Mouse (Mus musculus): ENCODE measurements around the gene Dab2ip. TPM values are rescaled to one million over a fixed set of nuclear protein-coding genes. Genes with fewer than 3 reads are reported as not detected.

The Dab2ip gene
- polyA plus RNA-seq, 1 experiment from 2014 or later = 60.0 TPM

DNA sequence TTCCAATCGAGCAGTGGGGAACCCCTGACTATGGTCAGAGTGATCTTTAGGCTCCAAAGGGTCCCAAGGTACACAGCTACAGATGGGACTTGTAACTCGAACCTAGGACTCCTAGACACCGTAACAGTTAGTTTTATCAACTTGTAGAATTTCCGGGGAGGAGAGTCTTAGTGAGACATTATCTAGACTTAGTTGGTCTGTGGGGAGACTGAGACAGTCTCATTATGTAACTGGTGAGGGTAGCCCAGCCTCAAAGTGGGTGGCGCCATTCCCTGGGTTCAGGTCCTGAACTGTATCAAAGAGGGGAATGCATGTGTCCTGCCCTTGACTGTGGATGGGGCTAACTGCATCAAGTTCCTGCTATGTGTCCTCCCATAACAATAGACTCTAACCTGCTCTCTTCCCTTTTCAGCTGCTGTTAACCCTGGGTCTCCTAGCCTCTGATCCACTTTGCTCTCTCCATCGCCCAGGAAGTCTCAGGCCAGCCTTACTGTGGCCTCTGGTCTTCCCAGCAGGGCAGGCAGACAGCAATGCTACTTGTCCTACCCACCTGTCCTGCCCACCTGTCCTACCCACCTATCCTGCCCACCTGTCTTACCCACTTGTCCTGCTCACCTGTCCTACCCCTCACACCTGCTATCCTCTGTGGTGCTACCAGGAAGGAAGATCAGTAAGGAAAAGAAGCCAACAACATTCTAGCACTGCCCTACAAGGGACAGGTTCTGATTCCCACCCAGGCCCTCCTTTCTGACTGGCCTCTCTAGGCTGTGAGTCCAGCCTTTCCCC, 7.2 kb downstream of the Dab2ip start:
- no peak overlapping the region for H3K9ac ChIP-seq
- WGBS = 88% methylated on average over 6 of the region's 6 CpGs
- no peak overlapping the region for H3K4me2 ChIP-seq
- peaks cover 8% of the 10 kb centered on the region; the same call in 1 of the 2 replicates for H3K4me1 ChIP-seq
- no peak overlapping the region for H3K4me3 ChIP-seq (replicated peaks)
- no peaks in the 10 kb centered on the region for H3K27me3 ChIP-seq (replicated peaks)
- no peaks in the 10 kb centered on the region for H3K36me3 ChIP-seq
- H3K9me3 ChIP-seq = no peaks in the 10 kb centered on the region
- H3K27ac ChIP-seq = no peak overlapping the region
- no peak for ATAC-seq (ENCODE audit: insufficient read depth, low FRiP score, low read depth)

DNA sequence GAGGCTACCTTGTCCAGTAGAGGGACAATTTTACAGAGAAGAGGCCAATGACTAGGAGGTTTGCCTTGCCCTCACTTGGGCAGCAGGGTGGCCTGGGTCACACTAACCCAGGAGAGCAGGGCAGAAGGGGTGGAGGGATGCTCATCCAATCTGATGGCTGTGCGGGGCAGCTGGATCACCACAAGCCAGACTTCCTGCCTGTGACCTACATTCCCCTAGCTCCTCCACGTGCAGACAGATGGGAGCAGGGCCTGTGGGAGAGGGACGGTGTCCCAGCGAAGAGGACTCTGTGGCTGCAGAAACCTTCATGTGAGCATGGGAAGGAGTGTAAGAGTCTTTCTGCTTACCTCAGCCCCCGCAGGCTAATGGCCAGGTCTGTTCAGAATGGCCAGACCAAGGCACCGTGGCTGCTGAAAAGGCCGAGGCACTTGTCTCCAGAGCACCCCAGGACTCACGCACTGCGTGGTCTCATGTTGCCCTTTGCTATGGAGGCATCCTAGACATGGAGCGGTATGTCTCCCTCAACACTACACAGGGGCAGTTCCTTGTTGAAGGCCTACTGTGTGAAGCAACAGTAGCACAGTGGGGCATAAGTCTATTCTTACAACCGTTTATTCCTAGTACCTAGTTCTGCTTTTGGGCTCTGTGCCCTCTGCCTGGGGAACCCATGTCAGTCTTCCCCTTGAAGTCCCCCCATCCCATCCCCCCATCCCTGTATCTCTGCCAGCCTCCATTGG, 9.1 kb downstream of the Dab2ip start:
- H3K4me1 ChIP-seq = peaks cover 14% of the 10 kb centered on the region; the same call in 1 of the 2 replicates
- no peaks in the 10 kb centered on the region for H3K9me3 ChIP-seq
- WGBS = 75% methylated on average over 11 of the region's 11 CpGs
- H3K36me3 ChIP-seq = no peaks in the 10 kb centered on the region
- no peak for ATAC-seq (ENCODE audit: insufficient read depth, low FRiP score, low read depth)
- H3K27me3 ChIP-seq (replicated peaks) = no peaks in the 10 kb centered on the region
- H3K9ac ChIP-seq = no peak overlapping the region
- no peak overlapping the region for H3K4me3 ChIP-seq (replicated peaks)
- H3K4me2 ChIP-seq = no peak overlapping the region
- H3K27ac ChIP-seq = no peak overlapping the region; the same call in 1 of the 2 replicates

DNA sequence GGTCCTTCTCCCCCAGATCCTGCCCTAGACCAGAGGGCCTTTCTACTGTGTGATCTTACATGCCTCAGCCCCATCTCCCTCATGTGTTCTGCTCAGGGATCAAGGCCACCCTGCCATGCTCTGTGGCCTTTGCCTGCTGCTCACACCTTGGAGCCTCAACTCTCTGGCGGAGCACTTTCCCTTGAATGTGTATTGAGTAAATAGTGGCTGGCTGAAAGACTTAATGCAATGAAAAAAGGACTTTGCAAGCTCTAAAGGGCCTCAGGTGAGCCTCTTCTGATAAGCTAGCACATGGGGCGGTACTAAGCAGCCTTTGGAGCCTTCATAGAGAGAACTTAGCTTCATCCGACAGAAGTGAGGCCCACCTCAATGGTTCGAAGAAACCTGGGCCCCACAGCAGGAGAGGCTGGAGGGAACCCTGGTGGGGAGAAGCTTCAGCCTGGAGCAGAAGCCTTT, 9.7 kb downstream of the Dab2ip start:
- peaks cover 14% of the 10 kb centered on the region; the same call in 1 of the 2 replicates for H3K4me1 ChIP-seq
- ATAC-seq (ENCODE audit: insufficient read depth, low FRiP score, low read depth) = peak; percentile 73
- no peaks in the 10 kb centered on the region for H3K27me3 ChIP-seq (replicated peaks)
- H3K4me2 ChIP-seq = no peak overlapping the region
- no peaks in the 10 kb centered on the region for H3K36me3 ChIP-seq
- H3K27ac ChIP-seq = peak overlapping the region; percentile 22; the same call in 1 of the 2 replicates
- WGBS = 72% methylated on average over 4 of the region's 4 CpGs
- H3K9me3 ChIP-seq = no peaks in the 10 kb centered on the region
- no peak overlapping the region for H3K4me3 ChIP-seq (replicated peaks)
- no peak overlapping the region for H3K9ac ChIP-seq

DNA sequence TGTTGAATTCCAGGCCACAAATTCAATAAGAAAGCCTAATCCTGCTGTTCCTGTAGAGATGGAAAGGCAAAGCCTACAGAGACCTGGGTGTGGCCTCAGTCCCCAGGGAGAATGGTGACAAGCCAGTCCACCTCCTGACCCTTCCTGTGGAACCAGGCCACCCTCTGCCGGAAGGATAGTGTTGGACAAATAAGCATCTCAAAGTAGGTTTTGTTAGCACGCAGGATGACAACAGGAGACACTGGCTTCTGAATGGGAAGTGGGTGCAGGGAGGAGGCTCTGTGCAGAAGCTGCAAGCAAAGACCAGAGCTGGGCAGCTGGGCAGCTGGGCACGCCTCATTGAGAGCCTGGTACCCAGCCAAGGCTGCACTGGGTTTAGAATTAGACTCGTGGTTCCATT, 12.7 kb downstream of the Dab2ip start:
- 64% methylated on average over 4 of the region's 4 CpGs for WGBS
- no peak overlapping the region for H3K9ac ChIP-seq

GRCm38 (mm10) chr2:35574643-35575042, 16.6 kb downstream of the Dab2ip start:
- WGBS = 36% methylated on average over 1 of the region's 1 CpGs
- Histone ChIP-seq H3K36me3 (no peaks in the 10 kb centered on the region), H3K9me3 (no peaks in the 10 kb centered on the region), H3K4me3 (replicated peaks) (no peak overlapping the region), H3K27me3 (replicated peaks) (no peaks in the 10 kb centered on the region), H3K4me2 (no peak overlapping the region), H3K27ac (no peak overlapping the region), H3K4me1 (0 out of 2 replicates have a peak, but pooled peaks cover 6% of the 10 kb centered on the region), H3K9ac (no peak overlapping the region)
- ATAC-seq (ENCODE audit: insufficient read depth, low FRiP score, low read depth) = no peak

More for the DNA sequence above, 12.7 kb downstream of the Dab2ip start:
- ATAC-seq (ENCODE audit: insufficient read depth, low FRiP score, low read depth) = no peak
- Histone ChIP-seq H3K36me3 (no peaks in the 10 kb centered on the region), H3K9me3 (no peaks in the 10 kb centered on the region), H3K27me3 (replicated peaks) (no peaks in the 10 kb centered on the region), H3K27ac (peak overlapping the region; percentile 26; the same call in 1 of the 2 replicates), H3K4me2 (no peak overlapping the region), H3K4me1 (peaks cover 14% of the 10 kb centered on the region; the same call in 1 of the 2 replicates), H3K4me3 (replicated peaks) (no peak overlapping the region)

DNA sequence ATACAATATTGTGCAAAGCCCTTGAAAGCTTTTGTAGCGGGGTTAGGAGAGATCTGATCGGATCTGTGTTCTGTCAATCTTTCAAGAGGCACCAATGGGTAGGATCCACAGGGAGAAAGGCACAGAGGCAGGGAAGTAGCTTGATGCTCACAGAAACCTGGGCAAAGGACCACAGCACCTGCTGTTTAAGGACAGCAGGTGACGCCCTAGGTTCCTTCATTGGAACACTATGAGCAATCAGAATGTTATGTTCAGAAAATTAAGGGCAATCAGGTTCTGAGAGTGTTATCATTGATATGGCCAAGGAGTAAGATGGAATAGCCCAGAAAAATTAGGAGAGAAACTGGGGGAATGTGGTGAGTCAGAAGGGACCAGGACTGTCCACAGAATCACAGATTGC, 18.6 kb downstream of the Dab2ip start:
- no peak overlapping the region for H3K27ac ChIP-seq
- H3K9me3 ChIP-seq = no peaks in the 10 kb centered on the region
- H3K27me3 ChIP-seq (replicated peaks) = no peaks in the 10 kb centered on the region
- peaks cover 8% of the 10 kb centered on the region; the same call in 1 of the 2 replicates for H3K4me1 ChIP-seq
- no peak overlapping the region for H3K9ac ChIP-seq
- WGBS = 80% methylated on average over 3 of the region's 3 CpGs
- no peaks in the 10 kb centered on the region for H3K36me3 ChIP-seq
- H3K4me3 ChIP-seq (replicated peaks) = no peak overlapping the region
- no peak overlapping the region for H3K4me2 ChIP-seq
- no peak for ATAC-seq (ENCODE audit: insufficient read depth, low FRiP score, low read depth)

GRCm38 (mm10) chr2:35580111-35580510, 22.0 kb downstream of the Dab2ip start:
- Histone ChIP-seq H3K4me3 (replicated peaks) (no peak overlapping the region), H3K27me3 (replicated peaks) (peaks cover 4% of the 10 kb centered on the region; the same call in 1 of the 2 replicates), H3K27ac (no peak overlapping the region), H3K9ac (no peak overlapping the region), H3K4me2 (no peak overlapping the region), H3K9me3 (no peaks in the 10 kb centered on the region), H3K36me3 (no peaks in the 10 kb centered on the region), H3K4me1 (peaks cover 31% of the 10 kb centered on the region)
- no peak for ATAC-seq (ENCODE audit: insufficient read depth, low FRiP score, low read depth)
- 74% methylated on average over 4 of the region's 4 CpGs for WGBS

DNA sequence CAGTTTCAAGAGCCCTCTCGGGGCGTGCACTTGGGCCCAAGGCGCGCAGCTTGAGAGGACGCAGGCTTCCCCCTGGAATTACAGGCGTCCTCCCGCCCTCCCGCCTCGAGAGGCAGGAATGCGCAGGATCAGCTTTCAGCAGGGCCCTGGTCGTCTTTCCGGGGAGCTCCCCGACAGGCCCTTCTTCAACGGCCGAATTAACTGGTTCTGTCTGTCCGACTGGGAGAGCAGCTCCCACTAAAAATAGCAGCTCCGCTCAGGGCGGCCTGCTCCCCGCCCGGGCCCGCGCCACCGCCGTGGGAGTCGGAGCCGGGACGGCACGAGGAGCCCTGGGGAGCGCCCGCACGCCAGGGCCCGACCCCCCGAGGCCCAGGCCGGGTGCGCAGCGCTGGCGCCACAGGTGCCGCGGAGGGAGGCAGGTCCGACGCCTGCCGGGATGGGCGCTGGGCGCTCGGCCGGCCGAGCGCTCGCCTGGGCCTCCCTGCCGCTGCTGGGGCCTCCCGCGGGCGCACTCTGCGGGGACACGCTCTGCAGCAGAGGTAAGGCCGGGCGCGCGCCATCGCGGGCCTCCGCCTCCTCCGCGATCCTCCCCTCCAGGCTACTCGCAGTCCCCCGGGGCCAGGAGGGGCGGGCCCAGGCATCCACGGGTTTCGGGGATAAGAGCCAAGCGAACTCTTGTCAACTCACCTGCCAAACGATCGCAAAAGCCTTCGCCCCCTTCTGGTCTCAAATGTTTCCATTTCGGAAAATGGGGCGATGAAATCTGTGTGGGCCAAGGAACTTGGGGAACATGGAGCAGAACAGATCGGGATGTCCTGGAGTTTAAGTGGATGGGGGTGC, 23.7 kb downstream of the Dab2ip start:
- peak; percentile 71 for ATAC-seq (ENCODE audit: insufficient read depth, low FRiP score, low read depth)
- no peaks in the 10 kb centered on the region for H3K9me3 ChIP-seq
- peak overlapping the region; percentile 97 for H3K4me2 ChIP-seq
- H3K4me3 ChIP-seq (replicated peaks) = peak overlapping the region; percentile 56
- H3K4me1 ChIP-seq = peaks cover 37% of the 10 kb centered on the region
- H3K27me3 ChIP-seq (replicated peaks) = peaks cover 4% of the 10 kb centered on the region; the same call in 1 of the 2 replicates
- peak overlapping the region; percentile 52 for H3K9ac ChIP-seq
- peak overlapping the region; percentile 92 for H3K27ac ChIP-seq
- 2% methylated on average over 71 of the region's 76 CpGs for WGBS
- H3K36me3 ChIP-seq = no peaks in the 10 kb centered on the region

GRCm38 (mm10) chr2:35582341-35582941, 24.4 kb downstream of the Dab2ip start:
- Histone ChIP-seq H3K4me1 (peaks cover 40% of the 10 kb centered on the region), H3K9ac (peak overlapping the region; percentile 52), H3K36me3 (no peaks in the 10 kb centered on the region), H3K4me2 (peak overlapping the region; percentile 97), H3K4me3 (replicated peaks) (peak overlapping the region; percentile 56), H3K9me3 (no peaks in the 10 kb centered on the region), H3K27ac (peak overlapping the region; percentile 92), H3K27me3 (replicated peaks) (peaks cover 4% of the 10 kb centered on the region; the same call in 1 of the 2 replicates)
- ATAC-seq (ENCODE audit: insufficient read depth, low FRiP score, low read depth) = peak; percentile 58
- WGBS = under 1% methylated on average over 45 of the region's 46 CpGs

DNA sequence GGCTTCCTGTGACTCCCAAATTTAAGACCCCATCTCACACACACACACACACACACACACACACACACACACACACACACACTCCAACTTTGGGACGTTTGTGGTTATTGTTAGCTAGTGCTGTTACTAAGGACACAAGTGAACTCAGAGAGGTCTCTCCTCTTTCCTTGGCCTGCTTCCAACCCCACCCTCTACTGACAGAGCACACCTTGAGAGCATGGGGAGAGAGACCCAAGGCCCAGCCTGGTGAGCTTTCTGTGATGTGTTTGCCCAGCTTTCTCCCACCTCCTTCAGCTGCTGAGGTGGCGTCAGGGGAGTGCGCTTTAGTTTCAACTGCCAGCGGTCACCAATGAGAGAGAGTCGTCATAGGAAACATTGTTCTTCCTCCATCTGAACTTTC, 25.3 kb downstream of the Dab2ip start:
- Histone ChIP-seq H3K27me3 (replicated peaks) (peaks cover 4% of the 10 kb centered on the region; the same call in 1 of the 2 replicates), H3K4me2 (peak overlapping the region; percentile 97), H3K4me1 (peaks cover 50% of the 10 kb centered on the region), H3K9me3 (no peaks in the 10 kb centered on the region), H3K4me3 (replicated peaks) (peak overlapping the region; percentile 56), H3K27ac (peak overlapping the region; percentile 92; the same call in 1 of the 2 replicates), H3K9ac (no peak overlapping the region), H3K36me3 (no peaks in the 10 kb centered on the region)
- no peak for ATAC-seq (ENCODE audit: insufficient read depth, low FRiP score, low read depth)
- 50% methylated on average over 5 of the region's 5 CpGs for WGBS

GRCm38 (mm10) chr2:35584011-35584410, 25.9 kb downstream of the Dab2ip start:
- Histone ChIP-seq H3K4me2 (no peak overlapping the region), H3K4me3 (replicated peaks) (no peak overlapping the region), H3K9ac (no peak overlapping the region), H3K27me3 (replicated peaks) (peaks cover 4% of the 10 kb centered on the region; the same call in 1 of the 2 replicates), H3K36me3 (no peaks in the 10 kb centered on the region), H3K27ac (no peak overlapping the region), H3K9me3 (no peaks in the 10 kb centered on the region), H3K4me1 (peaks cover 56% of the 10 kb centered on the region)
- 87% methylated on average over 3 of the region's 3 CpGs for WGBS
- no peak for ATAC-seq (ENCODE audit: insufficient read depth, low FRiP score, low read depth)
